Mouse (Mus musculus): Measurements from ENCODE around the gene Ccdc106. TPM values are rescaled to one million over a fixed set of nuclear protein-coding genes. Genes with fewer than 3 reads are reported as not detected.

Gene Ccdc106
- total RNA-seq, 2 experiments from 2014 or later = 0.26 to 0.32 TPM

GRCm38 (mm10) chr7:5099796-5100195 lies 79.4 kb downstream of the Ccdc106 start:
- DNase-seq = no peak
- intact Hi-C loops (cut with DNase I) = no loop called here

- intact Hi-C loops (cut with DNase I) = no loop called here
- no peak for DNase-seq
Observed at GRCm38 (mm10) chr7:5101066-5101663, 80.8 kb downstream of the Ccdc106 start.

DNA sequence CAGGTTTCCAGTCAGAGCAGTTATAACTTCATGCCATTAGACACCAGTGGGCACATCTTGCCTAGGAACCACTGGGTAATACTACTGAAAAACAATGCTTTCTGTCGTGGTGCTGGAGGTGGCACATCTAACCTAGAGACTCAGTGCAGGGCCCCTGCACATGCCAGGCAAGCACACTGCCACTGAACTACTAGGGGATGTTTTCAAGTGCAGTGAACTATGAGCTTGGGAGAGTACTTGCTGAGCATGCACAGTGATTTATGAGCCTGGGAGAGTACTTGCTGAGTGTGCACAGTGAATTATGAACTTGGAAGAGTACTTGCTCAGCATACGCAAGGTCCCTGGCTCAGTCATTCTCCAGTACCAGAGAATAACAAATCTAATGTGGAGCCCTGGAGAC lies 82.2 kb downstream of the Ccdc106 start:
- intact Hi-C loops (cut with DNase I) = no loop called here
- no peak for DNase-seq

DNA sequence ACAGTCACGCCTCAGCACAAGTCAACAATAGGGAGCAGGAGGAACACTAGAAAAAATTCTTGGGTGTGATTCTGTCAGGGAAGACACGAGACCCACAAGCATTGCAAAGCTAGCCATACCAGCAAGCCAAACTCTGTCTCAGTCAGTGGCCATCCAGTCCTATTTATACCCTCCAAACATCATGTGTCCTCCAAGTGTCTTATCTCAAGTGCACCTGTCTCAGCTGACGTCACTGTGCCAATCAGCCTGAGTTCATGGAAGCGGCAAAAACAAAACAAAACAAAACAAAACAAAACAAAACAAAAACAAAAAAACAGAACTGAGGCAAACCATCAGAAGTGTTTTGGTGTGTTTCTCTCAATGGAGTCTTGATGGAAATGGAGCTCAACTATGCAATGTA lies 87.9 kb downstream of the Ccdc106 start:
- intact Hi-C loops (cut with DNase I) = no loop called here
- no peak for DNase-seq

DNA sequence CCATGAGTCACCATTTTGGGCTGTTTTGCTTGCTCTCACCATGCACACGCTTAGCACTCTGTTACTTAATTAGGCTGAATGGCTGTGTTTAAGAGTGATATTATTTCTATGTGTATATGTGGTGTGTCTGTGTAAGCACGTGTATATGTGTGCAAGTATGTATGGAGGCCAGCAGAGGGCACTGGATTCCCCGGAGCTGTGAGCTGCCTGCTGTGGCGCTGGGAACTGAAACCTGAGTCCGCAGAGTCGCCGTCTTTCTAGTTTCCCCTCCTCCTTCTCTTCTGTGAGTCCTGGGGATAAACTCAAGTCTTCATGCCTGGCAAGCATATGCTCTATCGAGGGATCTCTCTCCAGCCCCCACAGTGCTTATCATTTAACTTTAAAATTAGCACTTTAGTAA lies 88.9 kb downstream of the Ccdc106 start:
- DNase-seq = no peak

More for the DNA sequence above, 88.9 kb downstream of the Ccdc106 start:
- intact Hi-C loops (cut with DNase I) = no loop called here

Other genes with a start within 250 kb of the Ccdc106 start
- gene Fam71e2, start 249.3 kb upstream of the Ccdc106 start, total RNA-seq (2021) = not detected
- gene Il11, start 237.7 kb upstream of the Ccdc106 start, total RNA-seq (2021) = not detected
- not detected for gene Tmem190, start 237.6 kb upstream of the Ccdc106 start, total RNA-seq (2021)
- 1 to 10 TPM; 3.7 to 4.2 TPM for gene Tmem238, start 230.9 kb upstream of the Ccdc106 start, total RNA-seq (2021)
- gene Rpl28, start 227.7 kb upstream of the Ccdc106 start, total RNA-seq (2021) = 100 to 1,000 TPM; 630 to 679 TPM
- 100 to 1,000 TPM; 149 to 152 TPM for gene Ube2s, start 208.0 kb upstream of the Ccdc106 start, total RNA-seq (2021)
- gene Shisa7, start 175.9 kb upstream of the Ccdc106 start, total RNA-seq (2021) = under 1 TPM in 1 of 2 experiments, not detected in 1; 0.15 TPM
- gene Isoc2b, start 150.3 kb upstream of the Ccdc106 start, total RNA-seq (2021) = 1 to 10 TPM; 3.6 to 4.7 TPM
- 10 to 100 TPM; 15.8 to 16.3 TPM for gene Isoc2a, start 143.4 kb upstream of the Ccdc106 start, total RNA-seq (2021)
- not detected for gene Gm36210, start 114.0 kb upstream of the Ccdc106 start, total RNA-seq (2021)
- gene Zfp628, start 105.3 kb upstream of the Ccdc106 start, total RNA-seq (2021) = 10 to 100 TPM; 11.8 to 13.8 TPM
- 1 to 10 TPM; 4.9 to 5.2 TPM for gene Nat14, start 98.5 kb upstream of the Ccdc106 start, total RNA-seq (2021)
- 10 to 100 TPM; 12.5 TPM for gene Ssc5d, start 94.8 kb upstream of the Ccdc106 start, total RNA-seq (2021)
- 1 to 10 TPM; 7.2 to 9.0 TPM for gene Sbk2, start 56.1 kb upstream of the Ccdc106 start, total RNA-seq (2021)
- gene Sbk3, start 49.4 kb upstream of the Ccdc106 start, total RNA-seq (2021) = 10 to 100 TPM; 11.9 to 22.0 TPM
- 10 to 100 TPM; 18.4 to 19.1 TPM for gene Zfp579, start 24.4 kb upstream of the Ccdc106 start, total RNA-seq (2021)
- gene Zfp524, start 6.1 kb upstream of the Ccdc106 start, total RNA-seq (2021) = 1 to 10 TPM; 7.8 to 9.4 TPM
- 10 to 100 TPM; 21.6 to 25.6 TPM for gene Fiz1, start 5.9 kb upstream of the Ccdc106 start, total RNA-seq (2021)
- gene Gm44973, start 5.1 kb upstream of the Ccdc106 start, total RNA-seq (2021) = not detected
- gene Zfp865, start 177 bp upstream of the Ccdc106 start, total RNA-seq (2021) = 10 to 100 TPM; 22.4 to 23.2 TPM
- not detected for gene 4632433K11Rik, start 13.6 kb downstream of the Ccdc106 start, total RNA-seq (2021)
- 1 to 10 TPM; 5.9 to 7.3 TPM for gene Zfp784, start 17.9 kb downstream of the Ccdc106 start, total RNA-seq (2021)
- gene Zfp580, start 31.0 kb downstream of the Ccdc106 start, total RNA-seq (2021) = 10 to 100 TPM; 10.6 to 12.6 TPM
- 100 to 1,000 TPM; 102 to 109 TPM for gene U2af2, start 41.6 kb downstream of the Ccdc106 start, total RNA-seq (2021)
- 100 to 1,000 TPM; 194 to 209 TPM for gene Epn1, start 59.7 kb downstream of the Ccdc106 start, total RNA-seq (2021)
- not detected for gene Rfpl4, start 96.4 kb downstream of the Ccdc106 start, total RNA-seq (2021)
- gene Rasl2-9, start 105.4 kb downstream of the Ccdc106 start, total RNA-seq (2021) = 1 to 10 TPM; 4.1 to 4.9 TPM
- gene Vmn1r55, start 129.1 kb downstream of the Ccdc106 start, total RNA-seq (2021) = not detected
- not detected for gene Vmn1r56, start 176.2 kb downstream of the Ccdc106 start, total RNA-seq (2021)
- not detected for gene Vmn1r57, start 197.9 kb downstream of the Ccdc106 start, total RNA-seq (2021)

Data from heart, postnatal 10 days (tissue).